Mouse (Mus musculus) ES-E14 (cell line): ENCODE measurements around the gene Wdr63.

Experiments used
- CHD2 ChIP-seq: IDR thresholded peaks from 2 replicates; pipeline ENCODE4 v1.6.1; 2014; ENCODE audit warnings: mild to moderate bottlenecking, low read depth, low read length, inconsistent platforms
- MAFK ChIP-seq: IDR thresholded peaks from 2 replicates; pipeline ENCODE4 v1.6.1; 2014; ENCODE audit warnings: mild to moderate bottlenecking, low read depth, low read length, inconsistent platforms; ENCODE audit not compliant: insufficient read depth
- ZNF384 ChIP-seq: IDR thresholded peaks from 2 replicates; pipeline ENCODE4 v1.6.1; 2012; ENCODE audit warnings: low read depth, low read length, inconsistent platforms

GRCm38 (mm10) chr3:146047704-146048207, 60.2 kb downstream of the Wdr63 start:
- TF ChIP-seq MAFK (no peak), CHD2 (no peak), ZNF384 (no peak)
